Mouse (Mus musculus) heart, postnatal 0 days (tissue): ENCODE results near the gene Bcap29. TPM values are rescaled to one million over a fixed set of nuclear protein-coding genes. Genes with fewer than 3 reads are reported as not detected.

Source experiments
- ATAC-seq: fragments of 200-750 bp; cut with Nextera tagmentation; 2 replicates; pipeline ENCODE4 v1.8.0; 2017; ENCODE audit warnings: low read depth, moderate number of reproducible peaks, moderate library complexity; ENCODE audit not compliant: insufficient read depth
- DNase-seq: peaks from one replicate; pipeline ENCODE4 v3.0.0-alpha.2; 2016; ENCODE audit warnings: low spot score
- H3K27ac ChIP-seq: fragments of 300-500 bp; sonication (generic); 2 replicates; pipeline ENCODE4 v1.5.1; 2014; ENCODE audit warnings: low read depth, mild to moderate bottlenecking
- H3K27me3 ChIP-seq: fragments of 300-500 bp; sonication (generic); 2 replicates; pipeline ENCODE4 v1.6.1; 2014; ENCODE audit warnings: low read length, mixed read lengths; ENCODE audit not compliant: control insufficient read depth, insufficient read depth
- H3K36me3 ChIP-seq: fragments of 300-500 bp; sonication (generic); replicated peaks from 2 replicates; pipeline ENCODE4 v1.6.1; 2014; ENCODE audit warnings: low read length, mixed read lengths; ENCODE audit not compliant: control insufficient read depth, insufficient read depth
- H3K4me1 ChIP-seq: fragments of 300-500 bp; sonication (generic); 2 replicates; pipeline ENCODE4 v1.6.1; 2014; ENCODE audit warnings: antibody characterized with exemption; ENCODE audit not compliant: control insufficient read depth, insufficient read depth
- H3K4me2 ChIP-seq: fragments of 300-500 bp; sonication (generic); 2 replicates; pipeline ENCODE4 v1.6.1; 2014; ENCODE audit warnings: low read depth, mild to moderate bottlenecking, low read length, moderate library complexity
- H3K4me3 ChIP-seq: fragments of 300-500 bp; sonication (generic); 2 replicates; pipeline ENCODE4 v1.5.1; 2014; ENCODE audit warnings: low read depth, low read length
- H3K9ac ChIP-seq: fragments of 300-500 bp; sonication (generic); replicated peaks from 2 replicates; pipeline ENCODE4 v1.6.1; 2014; ENCODE audit warnings: low read depth, low read length, mixed read lengths
- H3K9me3 ChIP-seq: fragments of 300-500 bp; sonication (generic); replicated peaks from 2 replicates; pipeline ENCODE4 v1.6.1; 2016; ENCODE audit warnings: low read length; ENCODE audit not compliant: control insufficient read depth
- CTCF ChIP-seq: IDR thresholded peaks from 2 replicates; pipeline ENCODE4 v1.5.1; 2016; ENCODE audit warnings: antibody characterized with exemption, control low read depth, low read depth
- EP300 ChIP-seq: IDR thresholded peaks from 2 replicates; pipeline ENCODE4 v1.6.1; 2016; ENCODE audit warnings: antibody characterized with exemption, low read depth
- WGBS: fragments of 180-500 bp; shearing (Covaris S2); extraction: QIAGEN DNeasy Blood & Tissue Kit; methylation state at CpG from one replicate; pipeline ENCODE4 v1.1.7; 2014; 5-methylcytosine and 5-hydroxymethylcytosine counted together
- polyA plus RNA-seq: library from polyadenylated mRNA; unstranded; fragments of >200 nt; fragmentation: Nextera tagmentation; extraction: Ambion mirVana; gene quantifications from 2 replicates; pipeline ENCODE4 v1.2.1, GENCODE M21; 2015
- total RNA-seq: library from RNA; depleted of rRNA; stranded (reverse); fragments of >200 nt; gene quantifications from 2 replicates; pipeline ENCODE4 v1.2.3, GENCODE M21; 2014; ENCODE audit warnings: low replicate concordance; rRNA removed

Bcap29 gene
- total and polyA plus RNA-seq, 2 experiments from 2014 or later, result 10.4 to 52.8 TPM

DNA sequence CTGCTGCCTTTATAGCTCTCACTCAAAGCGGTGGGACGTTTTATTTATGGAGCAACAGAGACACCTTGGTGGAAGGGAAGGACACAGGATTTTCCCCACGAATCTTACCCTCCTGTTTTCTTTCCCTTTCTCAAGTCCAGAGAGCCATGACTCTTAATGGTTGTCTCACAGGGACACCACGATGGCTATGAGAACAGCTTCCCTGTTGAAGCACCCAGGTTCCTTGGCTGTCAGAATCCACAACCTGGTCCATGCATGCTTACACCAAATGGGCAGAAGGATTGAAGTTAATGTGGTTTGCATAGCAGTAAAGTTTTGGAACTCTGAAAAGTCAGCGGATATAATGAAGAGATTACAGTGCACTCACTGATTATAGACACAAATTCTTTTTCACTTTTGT lies 74.5 kb downstream of the Bcap29 start:
- TF ChIP-seq CTCF (no peak), EP300 (no peak)
- Histone ChIP-seq H3K27me3 (peaks cover 48% of the 10 kb centered on the region), H3K4me1 (peaks cover 3% of the 10 kb centered on the region; the same call in 1 of the 2 replicates), H3K27ac (no peak overlapping the region), H3K36me3 (no peaks in the 10 kb centered on the region), H3K4me3 (peak overlapping the region; percentile 60), H3K9ac (no peak overlapping the region), H3K9me3 (no peaks in the 10 kb centered on the region), H3K4me2 (peak overlapping the region; percentile 94)
- WGBS, result 18% methylated on average over 5 of the region's 5 CpGs
- ATAC-seq (no peak), DNase-seq (no peak)

DNA sequence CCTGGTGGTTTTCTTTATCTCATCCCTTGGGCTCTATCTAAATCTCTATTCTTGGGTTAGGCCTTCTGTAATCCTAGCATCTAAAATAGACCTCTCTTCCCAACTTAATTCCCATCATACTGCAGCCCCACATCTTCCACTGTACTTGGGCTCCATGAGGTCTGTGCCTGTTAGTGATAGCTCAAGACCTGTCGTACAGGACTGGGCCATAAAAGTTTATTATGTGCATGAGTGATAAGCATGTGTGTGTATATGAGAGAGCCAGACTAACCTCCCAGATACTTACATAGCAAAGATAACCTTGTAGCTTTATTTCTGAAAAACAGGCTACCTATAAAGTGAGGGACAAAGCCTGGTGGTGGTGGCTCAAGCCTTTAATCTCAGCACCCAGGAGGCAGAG lies 80.1 kb downstream of the Bcap29 start:
- Histone ChIP-seq H3K27ac (no peak overlapping the region), H3K4me1 (peaks cover 3% of the 10 kb centered on the region; the same call in 1 of the 2 replicates), H3K9ac (no peak overlapping the region), H3K9me3 (no peaks in the 10 kb centered on the region), H3K27me3 (peaks cover 29% of the 10 kb centered on the region), H3K4me3 (no peak overlapping the region), H3K36me3 (no peaks in the 10 kb centered on the region), H3K4me2 (no peak overlapping the region)
- no peak for TF ChIP-seq CTCF
- no peak for TF ChIP-seq EP300
- WGBS, result 85% methylated on average over 1 of the region's 1 CpGs
- no peak for ATAC-seq
- DNase-seq, result no peak

DNA sequence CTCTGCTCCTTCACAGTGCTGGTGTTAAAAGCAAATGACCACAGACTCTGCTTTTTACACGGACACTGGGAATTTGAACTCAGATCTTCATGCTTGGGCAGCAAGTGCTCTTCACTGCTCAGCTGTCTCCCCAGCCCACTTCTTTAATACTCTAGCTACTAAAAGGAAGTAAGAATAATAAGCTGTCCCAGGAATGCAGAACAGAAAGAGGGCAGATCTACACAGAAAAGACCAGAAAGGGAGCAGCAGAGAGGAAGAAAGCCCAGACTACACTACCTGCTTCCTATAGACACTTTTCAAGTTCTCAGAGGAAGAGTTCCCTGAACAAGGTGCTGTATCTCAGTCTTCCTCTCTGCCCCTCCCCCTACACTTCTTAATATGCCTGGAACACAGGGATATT lies 83.2 kb downstream of the Bcap29 start:
- no peak overlapping the region for H3K9ac ChIP-seq
- H3K9me3 ChIP-seq, result no peaks in the 10 kb centered on the region
- H3K4me1 ChIP-seq, result 0 out of 2 replicates have a peak, but pooled peaks cover 3% of the 10 kb centered on the region
- WGBS, result 56% methylated on average over 1 of the region's 1 CpGs
- no peak overlapping the region for H3K4me3 ChIP-seq
- ATAC-seq (no peak), DNase-seq (no peak)
- 0 out of 2 replicates have a peak, but pooled peaks cover 6% of the 10 kb centered on the region for H3K27me3 ChIP-seq
- TF ChIP-seq CTCF (no peak), EP300 (no peak)
- no peak overlapping the region for H3K4me2 ChIP-seq
- H3K27ac ChIP-seq, result no peak overlapping the region
- H3K36me3 ChIP-seq, result no peaks in the 10 kb centered on the region

- TF ChIP-seq CTCF (no peak), EP300 (no peak)
- Histone ChIP-seq H3K27me3 (no peaks in the 10 kb centered on the region), H3K27ac (no peak overlapping the region), H3K9ac (no peak overlapping the region), H3K4me3 (no peak overlapping the region), H3K4me1 (no peaks in the 10 kb centered on the region), H3K4me2 (no peak overlapping the region), H3K9me3 (no peaks in the 10 kb centered on the region), H3K36me3 (no peaks in the 10 kb centered on the region)
- WGBS, result 28% methylated on average over 1 of the region's 1 CpGs
- no peak for ATAC-seq
- DNase-seq, result no peak
Observed at GRCm38 (mm10) chr12:31546061-31546460, 88.4 kb downstream of the Bcap29 start.

GRCm38 (mm10) chr12:31545219-31545618 lies 89.2 kb downstream of the Bcap29 start:
- Histone ChIP-seq H3K27me3 (no peaks in the 10 kb centered on the region), H3K9me3 (no peaks in the 10 kb centered on the region), H3K4me2 (no peak overlapping the region), H3K36me3 (no peaks in the 10 kb centered on the region), H3K4me3 (no peak overlapping the region), H3K4me1 (no peaks in the 10 kb centered on the region), H3K9ac (no peak overlapping the region), H3K27ac (no peak overlapping the region)
- 54% methylated on average over 2 of the region's 2 CpGs for WGBS
- ATAC-seq, result no peak
- TF ChIP-seq EP300 (no peak), CTCF (no peak)
- no peak for DNase-seq

DNA sequence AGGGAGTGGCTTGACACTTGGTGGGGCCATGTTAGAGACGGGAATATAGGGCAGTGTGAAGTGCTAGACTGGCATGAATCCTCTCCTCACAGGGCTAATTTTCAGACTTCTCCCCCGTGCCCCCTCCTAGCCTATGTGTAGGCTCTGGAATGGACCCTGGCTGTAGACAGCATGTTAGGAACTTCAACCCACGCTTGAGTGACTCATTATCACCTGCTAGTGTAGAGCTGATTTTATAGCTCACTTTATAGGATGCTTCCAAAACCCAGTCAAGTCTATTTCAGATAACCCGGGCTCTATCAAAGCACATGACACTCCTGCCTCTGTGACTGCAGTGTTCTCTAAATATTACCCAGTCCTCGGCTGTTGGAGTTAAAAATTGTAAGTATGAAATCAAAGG lies 92.9 kb downstream of the Bcap29 start:
- no peaks in the 10 kb centered on the region for H3K9me3 ChIP-seq
- H3K27ac ChIP-seq, result no peak overlapping the region
- 50% methylated on average over 5 of the region's 5 CpGs for WGBS
- DNase-seq (no peak), ATAC-seq (no peak)
- H3K9ac ChIP-seq, result no peak overlapping the region
- no peaks in the 10 kb centered on the region for H3K36me3 ChIP-seq
- H3K27me3 ChIP-seq, result no peaks in the 10 kb centered on the region
- H3K4me1 ChIP-seq, result no peaks in the 10 kb centered on the region
- TF ChIP-seq EP300 (no peak), CTCF (no peak)
- no peak overlapping the region for H3K4me3 ChIP-seq
- H3K4me2 ChIP-seq, result no peak overlapping the region

Other genes starting within 250 kb of the Bcap29 start
- 1.9 TPM in 1 of 2 replicates, not detected in the other for gene Slc26a3, start 243.8 kb downstream of the Bcap29 start, total RNA-seq
- gene Slc26a3, start 243.8 kb downstream of the Bcap29 start, polyA plus RNA-seq, result 0.72 and 0.75 TPM in 2 replicates
- gene Cbll1, start 135.0 kb downstream of the Bcap29 start, total RNA-seq, result 6.4 and 10.4 TPM in 2 replicates
- 5.1 and 5.4 TPM in 2 replicates for gene Cbll1, start 135.0 kb downstream of the Bcap29 start, polyA plus RNA-seq
- gene Slc26a4, start 74.7 kb downstream of the Bcap29 start, total RNA-seq, result not detected in 2 replicates
- 0.12 and 0.16 TPM in 2 replicates for gene Slc26a4, start 74.7 kb downstream of the Bcap29 start, polyA plus RNA-seq
- 2.2 and 3.2 TPM in 2 replicates for gene Dus4l, start 20.2 kb upstream of the Bcap29 start, total RNA-seq
- 7.6 and 7.7 TPM in 2 replicates for gene Dus4l, start 20.2 kb upstream of the Bcap29 start, polyA plus RNA-seq
- 58.4 and 79.4 TPM in 2 replicates for gene Cog5, start 20.2 kb upstream of the Bcap29 start, total RNA-seq
- 19.7 and 22.4 TPM in 2 replicates for gene Cog5, start 20.2 kb upstream of the Bcap29 start, polyA plus RNA-seq
- 15.8 and 16.0 TPM in 2 replicates for gene Gpr22, start 79.3 kb upstream of the Bcap29 start, total RNA-seq
- 10.7 and 14.0 TPM in 2 replicates for gene Gpr22, start 79.3 kb upstream of the Bcap29 start, polyA plus RNA-seq